Mouse (Mus musculus): ENCODE measurements at regions not wholly inside any gene's neighbourhood (a gene's known extent, or its start where the extent isn't known, plus 50 kb on each side); places are given as distances from the start of the nearest gene placed in this dataset.

DNA sequence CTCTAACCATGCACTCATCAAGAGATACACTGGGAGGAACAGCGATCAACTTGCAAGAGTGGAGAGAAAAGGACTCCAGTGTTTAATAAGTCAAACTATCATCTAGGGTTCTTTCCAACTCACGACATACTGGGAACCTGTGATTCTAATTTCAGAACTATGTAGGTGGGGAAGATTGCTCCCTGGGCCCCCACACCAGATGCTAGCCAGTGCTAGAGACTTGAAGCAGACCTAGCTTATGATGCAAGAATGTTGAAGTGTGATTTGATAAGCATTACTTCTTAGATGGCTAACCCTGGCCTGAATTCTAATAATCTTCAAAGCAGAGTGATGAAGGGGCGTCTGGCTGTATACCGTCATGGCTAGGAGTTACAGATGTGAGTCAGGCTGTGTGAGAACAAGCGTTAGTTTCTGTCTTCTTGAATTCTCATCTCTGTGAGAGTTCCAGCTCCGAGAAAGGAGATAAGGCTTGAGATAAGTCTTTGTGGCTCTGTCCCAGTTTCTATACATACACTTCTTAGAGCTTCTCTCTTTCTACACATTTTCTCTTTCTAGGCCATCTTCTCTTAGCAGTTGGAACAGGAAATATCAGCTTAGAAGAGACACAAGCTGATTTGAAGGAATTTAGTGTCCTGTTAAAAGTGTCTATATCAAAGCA lies 54.0 kb upstream of the Bank1 start:
- H3K4me3 ChIP-seq (ENCODE audit: insufficient read depth, poor library complexity, severe bottlenecking), result no peak overlapping the region
- no peaks in the 10 kb centered on the region for H3K36me3 ChIP-seq (ENCODE audit: control insufficient read depth, insufficient read depth)
- H3K79me2 ChIP-seq (ENCODE audit: control insufficient read depth, insufficient read depth), result no peaks in the 10 kb centered on the region
- TF ChIP-seq MAX (IDR thresholded peaks at IDR 0.05) (no peak), MYOG (IDR thresholded peaks at IDR 0.05; ENCODE audit: control insufficient read depth, extremely low read depth, insufficient read length) (no peak), USF1 (IDR thresholded peaks at IDR 0.05; ENCODE audit: low read depth) (no peak), FOSL1 (IDR thresholded peaks at IDR 0.05; ENCODE audit: insufficient read depth, low read length, poor library complexity, severe bottlenecking) (no peak), CEBPB (IDR thresholded peaks at IDR 0.05; ENCODE audit: low read depth) (no peak), MYOD1 (IDR thresholded peaks at IDR 0.05; ENCODE audit: control insufficient read depth, insufficient read length, low read depth) (no peak), CTCF (IDR thresholded peaks at IDR 0.05; ENCODE audit: control insufficient read depth, insufficient read depth, insufficient read length) (no peak)
- no peak overlapping the region for H3ac ChIP-seq (ENCODE audit: control insufficient read depth, insufficient read length, low read depth)
- no peaks in the 10 kb centered on the region for H3K79me3 ChIP-seq (ENCODE audit: low read depth)
- no peaks in the 10 kb centered on the region for H3K27me3 ChIP-seq (ENCODE audit: control insufficient read depth, insufficient read depth, insufficient read length)

DNA sequence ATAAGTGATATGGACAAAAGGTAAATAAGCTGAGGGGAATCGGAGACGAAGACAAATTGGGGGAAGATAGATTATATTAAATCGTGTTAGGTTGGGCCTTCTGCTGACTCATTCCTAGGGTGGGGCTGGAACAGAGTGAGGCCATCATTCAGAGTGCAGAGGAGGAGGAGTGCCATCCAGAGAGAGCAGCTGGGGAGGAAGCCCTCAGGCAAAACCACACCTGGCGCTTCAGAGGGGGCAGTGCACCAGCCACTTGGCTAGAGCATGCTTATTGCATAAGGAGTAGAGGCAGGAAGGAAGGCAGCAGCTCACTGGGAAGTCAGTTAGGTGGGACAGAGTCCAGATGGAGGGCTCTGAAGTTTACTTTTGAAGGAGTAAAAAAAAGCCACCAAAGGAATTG lies 51.0 kb upstream of the Bank1 start:
- Histone ChIP-seq H3K79me3 (ENCODE audit: low read depth) (no peaks in the 10 kb centered on the region), H3ac (ENCODE audit: control insufficient read depth, insufficient read length, low read depth) (no peak overlapping the region), H3K79me2 (ENCODE audit: control insufficient read depth, insufficient read depth) (no peaks in the 10 kb centered on the region), H3K4me3 (ENCODE audit: insufficient read depth, poor library complexity, severe bottlenecking) (no peak overlapping the region), H3K36me3 (ENCODE audit: control insufficient read depth, insufficient read depth) (no peaks in the 10 kb centered on the region), H3K27me3 (ENCODE audit: control insufficient read depth, insufficient read depth, insufficient read length) (no peaks in the 10 kb centered on the region)
- TF ChIP-seq FOSL1 (IDR thresholded peaks at IDR 0.05; ENCODE audit: insufficient read depth, low read length, poor library complexity, severe bottlenecking) (no peak), CTCF (IDR thresholded peaks at IDR 0.05; ENCODE audit: control insufficient read depth, insufficient read depth, insufficient read length) (no peak), USF1 (IDR thresholded peaks at IDR 0.05; ENCODE audit: low read depth) (no peak), MYOG (IDR thresholded peaks at IDR 0.05; ENCODE audit: control insufficient read depth, extremely low read depth, insufficient read length) (no peak), MYOD1 (IDR thresholded peaks at IDR 0.05; ENCODE audit: control insufficient read depth, insufficient read length, low read depth) (no peak), CEBPB (IDR thresholded peaks at IDR 0.05; ENCODE audit: low read depth) (no peak), MAX (IDR thresholded peaks at IDR 0.05) (no peak)

Measured in C2C12 (cell line).